Mouse (Mus musculus): ENCODE measurements around the gene Uba2. TPM values are rescaled to one million over a fixed set of nuclear protein-coding genes. Genes with fewer than 3 reads are reported as not detected.

The Uba2 gene
- polyA plus RNA-seq, 1 experiment from 2014 or later = 240 TPM

Other genes with a start within 250 kb of the Uba2 start
- gene Scgb2b26, start 224.6 kb downstream of the Uba2 start, polyA plus RNA-seq (2014; fragmentation: Nextera tagmentation; extraction: Ambion mirVana) = not detected in 2 replicates
- not detected in 2 replicates for gene Scgb2b27, start 155.7 kb downstream of the Uba2 start, polyA plus RNA-seq (2014; fragmentation: Nextera tagmentation; extraction: Ambion mirVana)
- not detected in 2 replicates for gene Scgb1b27, start 148.1 kb downstream of the Uba2 start, polyA plus RNA-seq (2014; fragmentation: Nextera tagmentation; extraction: Ambion mirVana)
- gene Scgb1b30, start 74.2 kb downstream of the Uba2 start, polyA plus RNA-seq (2014; fragmentation: Nextera tagmentation; extraction: Ambion mirVana) = not detected in 2 replicates
- 5.8 and 8.7 TPM in 2 replicates for gene Wtip, start 36.3 kb downstream of the Uba2 start, polyA plus RNA-seq (2014; fragmentation: Nextera tagmentation; extraction: Ambion mirVana)
- gene Pdcd2l, start 27.1 kb upstream of the Uba2 start, polyA plus RNA-seq (2014; fragmentation: Nextera tagmentation; extraction: Ambion mirVana) = 65.9 and 68.7 TPM in 2 replicates
- 229 and 366 TPM in 2 replicates for gene Gpi1, start 60.7 kb upstream of the Uba2 start, polyA plus RNA-seq (2014; fragmentation: Nextera tagmentation; extraction: Ambion mirVana)
- 0.69 TPM in 1 of 2 replicates, not detected in the other for gene Gm6096, start 81.4 kb upstream of the Uba2 start, polyA plus RNA-seq (2014; fragmentation: Nextera tagmentation; extraction: Ambion mirVana)
- 45.5 and 45.7 TPM in 2 replicates for gene 4931406P16Rik, start 144.0 kb upstream of the Uba2 start, polyA plus RNA-seq (2014; fragmentation: Nextera tagmentation; extraction: Ambion mirVana)
- gene Lsm14a, start 223.7 kb upstream of the Uba2 start, polyA plus RNA-seq (2014; fragmentation: Nextera tagmentation; extraction: Ambion mirVana) = 59.4 and 66.7 TPM in 2 replicates

All from kidney, embryonic 14.5 days (tissue).